Mouse (Mus musculus) embryonic fibroblast, embryonic 13.5 days (primary cell): ENCODE data around the gene Cd82.

Experiments
- CTCF ChIP-seq: IDR thresholded peaks from 2 replicates; pipeline ENCODE4 v1.5.1; 2011; ENCODE audit warnings: mild to moderate bottlenecking, control low read depth, low read length, moderate library complexity, borderline replicate concordance; ENCODE audit not compliant: insufficient read depth
- POLR2A ChIP-seq: IDR thresholded peaks from 2 replicates; pipeline ENCODE4 v1.6.1; 2011; ENCODE audit warnings: low read depth, mild to moderate bottlenecking, control low read depth, low read length, moderate library complexity

- TF ChIP-seq CTCF, result no peak
- TF ChIP-seq POLR2A, result no peak
These were observed 47.9 kb upstream of the Cd82 start for GRCm38 (mm10) chr2:93510839-93511238.
